Mouse (Mus musculus) midbrain, postnatal 0 days (tissue): ENCODE results near the gene Tubgcp6. TPM values are rescaled to one million over a fixed set of nuclear protein-coding genes. Genes with fewer than 3 reads are reported as not detected.

Experiments used
- ATAC-seq: fragments of 200-750 bp; cut with Nextera tagmentation; 2 replicates; pipeline ENCODE4 v1.8.0; 2017; ENCODE audit warnings: moderate number of reproducible peaks, mild to moderate bottlenecking, moderate TSS enrichment, moderate library complexity; ENCODE audit not compliant: low FRiP score
- DNase-seq: peaks from one replicate; pipeline ENCODE4 v3.0.0-alpha.2; 2015; ENCODE audit warnings: low spot score
- H3K27ac ChIP-seq: fragments of 300-500 bp; sonication (generic); 2 replicates; pipeline ENCODE4 v1.5.1; 2014; ENCODE audit warnings: low read depth, mild to moderate bottlenecking, low read length, mixed read lengths
- H3K27me3 ChIP-seq: fragments of 300-500 bp; sonication (generic); 2 replicates; pipeline ENCODE4 v1.6.1; 2014; ENCODE audit warnings: low read length, control low read depth, mixed read lengths; ENCODE audit not compliant: insufficient read depth
- H3K36me3 ChIP-seq: fragments of 300-500 bp; sonication (generic); 2 replicates; pipeline ENCODE4 v1.6.1; 2014; ENCODE audit warnings: low read length, control low read depth, mixed read lengths; ENCODE audit not compliant: insufficient read depth
- H3K4me1 ChIP-seq: fragments of 300-500 bp; sonication (generic); 2 replicates; pipeline ENCODE4 v1.6.1; 2014; ENCODE audit warnings: mild to moderate bottlenecking, control low read depth, antibody characterized with exemption, low read length, mixed read lengths; ENCODE audit not compliant: insufficient read depth
- H3K4me2 ChIP-seq: fragments of 300-500 bp; sonication (generic); 2 replicates; pipeline ENCODE4 v1.6.1; 2014; ENCODE audit warnings: low read depth, mild to moderate bottlenecking, low read length, mixed read lengths; ENCODE audit not compliant: poor library complexity, severe bottlenecking
- H3K4me3 ChIP-seq: fragments of 300-500 bp; sonication (generic); 2 replicates; pipeline ENCODE4 v1.5.1; 2014; ENCODE audit warnings: low read depth, mild to moderate bottlenecking, low read length, moderate library complexity
- H3K9ac ChIP-seq: fragments of 300-500 bp; sonication (generic); replicated peaks from 2 replicates; pipeline ENCODE4 v1.6.1; 2014; ENCODE audit warnings: mild to moderate bottlenecking, low read length, moderate library complexity, mixed read lengths; ENCODE audit not compliant: poor library complexity, severe bottlenecking
- H3K9me3 ChIP-seq: fragments of 300-500 bp; sonication (generic); 2 replicates; pipeline ENCODE4 v1.6.1; 2016; ENCODE audit warnings: low read length, control low read depth
- CTCF ChIP-seq: IDR thresholded peaks from 2 replicates; pipeline ENCODE4 v1.5.1; 2016; ENCODE audit warnings: antibody characterized with exemption, mild to moderate bottlenecking
- WGBS: fragments of 180-500 bp; shearing (Covaris S2); extraction: QIAGEN DNeasy Blood & Tissue Kit; methylation state at CpG from one replicate; pipeline ENCODE4 v1.1.7; 2014; 5-methylcytosine and 5-hydroxymethylcytosine counted together
- polyA plus RNA-seq: library from polyadenylated mRNA; unstranded; fragments of >200 nt; fragmentation: Nextera tagmentation; extraction: Ambion mirVana; gene quantifications from 2 replicates; pipeline ENCODE4 v1.2.1, GENCODE M21; 2015
- total RNA-seq: library from RNA; depleted of rRNA; stranded (reverse); fragments of >200 nt; gene quantifications from 2 replicates; pipeline ENCODE4 v1.2.3, GENCODE M21; 2014

The Tubgcp6 gene
- total and polyA plus RNA-seq, 2 experiments from 2014 or later, result 11.0 to 46.1 TPM

- Histone ChIP-seq H3K4me3 (no peak overlapping the region), H3K36me3 (peaks cover 81% of the 10 kb centered on the region), H3K4me2 (no peak overlapping the region), H3K4me1 (no peaks in the 10 kb centered on the region), H3K27me3 (no peaks in the 10 kb centered on the region), H3K27ac (no peak overlapping the region), H3K9ac (no peak overlapping the region), H3K9me3 (no peaks in the 10 kb centered on the region)
- DNase-seq, result no peak
- ATAC-seq, result no peak
- TF ChIP-seq CTCF, result no peak
- WGBS, result 95% methylated on average over 12 of the region's 12 CpGs
Observed at GRCm38 (mm10) chr15:89165478-89165877, 42.6 kb upstream of the Tubgcp6 start.

GRCm38 (mm10) chr15:89161397-89161796, 38.5 kb upstream of the Tubgcp6 start:
- no peak for TF ChIP-seq CTCF
- Histone ChIP-seq H3K36me3 (peaks cover 100% of the 10 kb centered on the region), H3K9ac (no peak overlapping the region), H3K4me2 (no peak overlapping the region), H3K27ac (no peak overlapping the region), H3K4me3 (no peak overlapping the region), H3K4me1 (no peaks in the 10 kb centered on the region), H3K9me3 (no peaks in the 10 kb centered on the region), H3K27me3 (no peaks in the 10 kb centered on the region)
- 91% methylated on average over 9 of the region's 9 CpGs for WGBS
- DNase-seq (no peak), ATAC-seq (no peak)

- no peak for TF ChIP-seq CTCF
- Histone ChIP-seq H3K36me3 (peaks cover 94% of the 10 kb centered on the region), H3K27me3 (no peaks in the 10 kb centered on the region), H3K27ac (no peak overlapping the region), H3K9ac (no peak overlapping the region), H3K4me2 (no peak overlapping the region), H3K9me3 (no peaks in the 10 kb centered on the region), H3K4me3 (no peak overlapping the region), H3K4me1 (no peaks in the 10 kb centered on the region)
- 94% methylated on average over 16 of the region's 16 CpGs for WGBS
- DNase-seq, result no peak
- ATAC-seq, result no peak
Observed at GRCm38 (mm10) chr15:89158516-89158915, 35.6 kb upstream of the Tubgcp6 start.

GRCm38 (mm10) chr15:89157954-89158353, 35.0 kb upstream of the Tubgcp6 start:
- TF ChIP-seq CTCF, result peak; percentile 79
- 64% methylated on average over 7 of the region's 7 CpGs for WGBS
- DNase-seq (peak; percentile 65), ATAC-seq (0 out of 2 replicates have a peak, but pooled peaks have one; percentile 21)
- Histone ChIP-seq H3K36me3 (peaks cover 89% of the 10 kb centered on the region), H3K4me2 (no peak overlapping the region), H3K4me3 (no peak overlapping the region), H3K27me3 (no peaks in the 10 kb centered on the region), H3K9me3 (no peaks in the 10 kb centered on the region), H3K27ac (no peak overlapping the region), H3K9ac (no peak overlapping the region), H3K4me1 (no peaks in the 10 kb centered on the region)

GRCm38 (mm10) chr15:89152312-89152711, 29.4 kb upstream of the Tubgcp6 start:
- no peak overlapping the region for H3K9ac ChIP-seq
- no peak for ATAC-seq

GRCm38 (mm10) chr15:89150041-89150390, 27.1 kb upstream of the Tubgcp6 start:
- Histone ChIP-seq H3K4me2 (peak overlapping the region; percentile 93), H3K36me3 (peaks cover 9% of the 10 kb centered on the region), H3K27ac (no peak overlapping the region), H3K9me3 (no peaks in the 10 kb centered on the region), H3K4me1 (peaks cover 25% of the 10 kb centered on the region), H3K4me3 (peak overlapping the region; percentile 70), H3K9ac (peak overlapping the region; percentile 78), H3K27me3 (no peaks in the 10 kb centered on the region)
- ATAC-seq (no peak), DNase-seq (peak; percentile 32)
- TF ChIP-seq CTCF, result no peak
- WGBS, result 5% methylated on average over 13 of the region's 13 CpGs

More at GRCm38 (mm10) chr15:89152312-89152711, 29.4 kb upstream of the Tubgcp6 start:
- no peak overlapping the region for H3K27ac ChIP-seq
- no peaks in the 10 kb centered on the region for H3K9me3 ChIP-seq
- H3K27me3 ChIP-seq, result no peaks in the 10 kb centered on the region
- DNase-seq, result peak; percentile 37
- no peak overlapping the region for H3K4me2 ChIP-seq
- H3K36me3 ChIP-seq, result peaks cover 32% of the 10 kb centered on the region
- peaks cover 21% of the 10 kb centered on the region for H3K4me1 ChIP-seq
- no peak overlapping the region for H3K4me3 ChIP-seq
- TF ChIP-seq CTCF, result no peak
